ENCODE assay signal across 24 mouse cellular contexts in genomic region chr17:50338901-50339300, GRCm38 (mm10). TPM values are rescaled to one million over a fixed set of nuclear protein-coding genes. Genes with fewer than 3 reads are reported as not detected.
A peak's percentile ranks its signal among the peaks of the same experiment; 100 is the strongest.
DNase-seq lines count a peak whose midpoint lies in the region; ATAC-seq lines count a peak whose summit lies in the region.
"Had no signal": no experiment of that assay in that cellular context is flagged by ENCODE, and none has a peak within 500 bp of the region (broad histone marks: within the 10 kb centered on the region; RNA-seq: fewer than 3 reads in every experiment).

No protein-coding gene starts in this region.

- peak; percentile 27; the same call in 1 of the 2 replicates for ATAC-seq in frontal cortex, adult (ENCODE audit: low TSS enrichment)
- ATAC-seq: activated CD4-positive, CD25-positive, alpha-beta regulatory T cell, adult 4 months; forebrain, embryonic 15.5 days; inflammation-experienced regulatory T-cells, adult 6 months; intestine, embryonic 16.5 days had no signal

- DNase-seq in frontal cortex, postnatal 14 days (ENCODE audit: low spot score in 2 of 2) = no peak
- peak; percentile 19 to 20 for DNase-seq in gastrocnemius, adult 8-10 months (ENCODE audit: low spot score in 2 of 2)
- DNase-seq in gastrocnemius, postnatal 10 days = no peak
- DNase-seq in layer of hippocampus, adult 9-11 months = peak; percentile 9
- no peak for DNase-seq in layer of hippocampus, adult 11-12 months (ENCODE audit: low spot score)
- no peak for DNase-seq in adipocyte (ENCODE audit: low spot score)
- DNase-seq: adrenal gland, postnatal 10 days; adrenal gland, postnatal 36 days; cerebellum, adult 11 months; cerebellum, adult 2 months; cerebellum, adult 9-11 months; cerebellum, postnatal 25 days; embryo, embryonic 11 days; heart, adult 2 months; heart, postnatal 10 days; heart, postnatal 36 days; kidney, adult 18-20 months had no signal

RNA-seq across cellular contexts. Expression of gene Dazl, which starts 45.5 kb away (rescaled TPM):
- total RNA-seq in gastrocnemius, adult 8-10 months (2022) = under 1 TPM; 0.08 to 0.65 (median 0.41) TPM
- under 1 TPM; 0.14 to 0.29 TPM for total RNA-seq in gastrocnemius, postnatal 10 days (2021)
- total RNA-seq: common myeloid progenitor, adult 5-6 weeks; granulocyte monocyte progenitor cell, adult 5-6 weeks had no signal

Comparison
In these comparisons a context has a peak if more than half of its experiments do, and no peak if none do; other contexts are left out.
1. DNase-seq: peak in gastrocnemius, adult 8-10 months (2 of 2) and layer of hippocampus, adult 9-11 months (single experiment); none in frontal cortex, postnatal 14 days (0 of 2), gastrocnemius, postnatal 10 days (single experiment), layer of hippocampus, adult 11-12 months (single experiment) and adipocyte (single experiment).